Mouse (Mus musculus) forebrain, embryonic 13.5 days (tissue): ENCODE measurements around the gene Crtc1. TPM values are rescaled to one million over a fixed set of nuclear protein-coding genes. Genes with fewer than 3 reads are reported as not detected.
A peak's percentile ranks its signal among the peaks of the same experiment; 100 is the strongest.

Experiments
- ATAC-seq: fragments of 200-750 bp; cut with Nextera tagmentation; 2 replicates; pipeline ENCODE4 v1.8.0; 2017
- H3K27ac ChIP-seq: fragments of 300-500 bp; sonication (generic); 2 replicates; pipeline ENCODE4 v1.5.1; 2015; ENCODE audit warnings: inconsistent platforms, mild to moderate bottlenecking, moderate library complexity
- H3K27me3 ChIP-seq: fragments of 300-500 bp; sonication (generic); 2 replicates; pipeline ENCODE4 v1.6.1; 2015; ENCODE audit warnings: mild to moderate bottlenecking, inconsistent platforms
- H3K36me3 ChIP-seq: fragments of 300-500 bp; sonication (generic); 2 replicates; pipeline ENCODE4 v1.6.1; 2015; ENCODE audit warnings: mild to moderate bottlenecking, inconsistent platforms; ENCODE audit not compliant: poor library complexity, severe bottlenecking
- H3K4me1 ChIP-seq: fragments of 300-500 bp; sonication (generic); 2 replicates; pipeline ENCODE4 v1.6.1; 2015; ENCODE audit warnings: inconsistent platforms
- H3K4me2 ChIP-seq: fragments of 300-500 bp; sonication (generic); 2 replicates; pipeline ENCODE4 v1.6.1; 2015; ENCODE audit warnings: inconsistent platforms, mild to moderate bottlenecking, moderate library complexity
- H3K4me3 ChIP-seq: fragments of 300-500 bp; sonication (generic); 2 replicates; pipeline ENCODE4 v1.5.1; 2015; ENCODE audit warnings: mild to moderate bottlenecking, inconsistent platforms
- H3K9ac ChIP-seq: fragments of 300-500 bp; sonication (generic); 2 replicates; pipeline ENCODE4 v1.6.1; 2015; ENCODE audit warnings: mild to moderate bottlenecking, inconsistent platforms
- H3K9me3 ChIP-seq: fragments of 300-500 bp; sonication (generic); replicated peaks from 2 replicates; pipeline ENCODE4 v1.6.1; 2016; ENCODE audit warnings: inconsistent platforms
- WGBS: fragments of 180-500 bp; shearing (Covaris S2); methylation state at CpG from one replicate; pipeline ENCODE4 v1.1.7; 2015; 5-methylcytosine and 5-hydroxymethylcytosine counted together
- polyA plus RNA-seq: library from polyadenylated mRNA; unstranded; fragments of >200 nt; fragmentation: Nextera tagmentation; extraction: Ambion mirVana; gene quantifications from 2 replicates; pipeline ENCODE4 v1.2.1, GENCODE M21; 2015

The Crtc1 gene
- polyA plus RNA-seq, 1 experiment from 2014 or later, result 23.4 TPM

DNA sequence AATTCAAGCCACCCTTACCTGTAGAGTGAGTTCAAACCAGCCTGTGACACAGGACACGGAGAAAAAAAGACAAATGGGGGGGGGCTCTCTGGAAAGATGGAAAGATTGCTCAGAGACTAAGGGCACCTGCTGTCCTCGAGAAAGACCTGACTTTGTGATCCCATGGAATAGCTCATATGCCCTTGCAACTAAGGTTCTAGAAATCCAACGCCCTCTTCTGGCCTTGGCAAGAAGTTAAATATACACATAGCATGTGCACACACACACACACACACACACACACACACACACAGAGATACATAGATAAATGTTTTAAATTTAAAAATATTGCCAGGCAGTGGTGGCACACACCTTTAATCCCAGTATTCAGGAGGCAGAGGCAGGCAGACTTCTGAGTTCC, 867 bp upstream of the Crtc1 start:
- Histone ChIP-seq H3K4me3 (peak overlapping the region; percentile 63; the same call in 1 of the 2 replicates), H3K27me3 (no peaks in the 10 kb centered on the region), H3K36me3 (no peaks in the 10 kb centered on the region), H3K4me1 (peaks cover 17% of the 10 kb centered on the region), H3K9me3 (no peaks in the 10 kb centered on the region), H3K4me2 (peak overlapping the region; percentile 83), H3K9ac (peak overlapping the region; percentile 78; the same call in 1 of the 2 replicates), H3K27ac (peak overlapping the region; percentile 87; the same call in 1 of the 2 replicates)
- WGBS, result 49% methylated on average over 3 of the region's 3 CpGs
- ATAC-seq, result no peak

DNA sequence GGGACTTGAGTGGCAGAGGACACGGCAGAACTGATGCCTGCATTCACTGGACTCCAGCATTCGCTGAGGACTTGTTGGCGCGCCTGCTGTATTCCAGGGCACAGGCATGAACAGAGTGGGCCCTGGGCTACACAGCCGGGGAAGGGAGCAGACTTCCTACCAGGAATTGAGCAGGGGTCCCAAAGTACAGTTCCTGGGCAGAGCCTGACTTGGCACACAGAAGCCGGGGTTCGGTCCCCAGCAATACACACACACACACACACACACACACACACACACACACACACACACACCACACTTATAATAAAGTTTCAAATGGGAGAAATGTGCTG, 435 bp upstream of the Crtc1 start:
- H3K27me3 ChIP-seq, result no peaks in the 10 kb centered on the region
- WGBS, result 6% methylated on average over 7 of the region's 7 CpGs
- peak overlapping the region; percentile 83 for H3K4me2 ChIP-seq
- peak overlapping the region; percentile 63 for H3K4me3 ChIP-seq
- no peak for ATAC-seq
- no peaks in the 10 kb centered on the region for H3K36me3 ChIP-seq
- peak overlapping the region; percentile 78 for H3K9ac ChIP-seq
- H3K9me3 ChIP-seq, result no peaks in the 10 kb centered on the region
- peaks cover 17% of the 10 kb centered on the region for H3K4me1 ChIP-seq
- H3K27ac ChIP-seq, result peak overlapping the region; percentile 87

DNA sequence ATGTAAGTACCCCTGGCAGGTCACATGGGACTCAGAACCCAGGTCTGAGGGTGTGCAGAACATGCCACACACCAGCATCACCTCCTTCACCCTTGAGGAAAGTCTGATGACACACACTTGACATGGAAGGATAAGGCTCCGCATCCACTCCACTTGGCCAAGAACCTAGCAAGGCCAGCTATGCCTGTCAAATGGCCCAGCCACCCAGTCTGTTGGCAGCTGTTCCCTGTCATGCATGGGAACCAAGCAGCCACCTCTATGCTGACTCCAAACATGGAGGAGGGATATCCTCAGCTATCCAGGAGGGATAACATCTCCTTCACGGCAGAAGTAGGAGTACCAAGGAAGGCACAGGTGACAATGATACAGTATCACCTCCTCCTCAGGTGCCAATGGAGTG, 956 bp downstream of the Crtc1 start:
- peak overlapping the region; percentile 63 for H3K4me3 ChIP-seq
- no peaks in the 10 kb centered on the region for H3K9me3 ChIP-seq
- no peaks in the 10 kb centered on the region for H3K27me3 ChIP-seq
- H3K4me2 ChIP-seq, result peak overlapping the region; percentile 83
- 90% methylated on average over 2 of the region's 2 CpGs for WGBS
- peak overlapping the region; percentile 70 for H3K9ac ChIP-seq
- H3K4me1 ChIP-seq, result peaks cover 17% of the 10 kb centered on the region
- no peak for ATAC-seq
- no peaks in the 10 kb centered on the region for H3K36me3 ChIP-seq
- H3K27ac ChIP-seq, result no peak overlapping the region

DNA sequence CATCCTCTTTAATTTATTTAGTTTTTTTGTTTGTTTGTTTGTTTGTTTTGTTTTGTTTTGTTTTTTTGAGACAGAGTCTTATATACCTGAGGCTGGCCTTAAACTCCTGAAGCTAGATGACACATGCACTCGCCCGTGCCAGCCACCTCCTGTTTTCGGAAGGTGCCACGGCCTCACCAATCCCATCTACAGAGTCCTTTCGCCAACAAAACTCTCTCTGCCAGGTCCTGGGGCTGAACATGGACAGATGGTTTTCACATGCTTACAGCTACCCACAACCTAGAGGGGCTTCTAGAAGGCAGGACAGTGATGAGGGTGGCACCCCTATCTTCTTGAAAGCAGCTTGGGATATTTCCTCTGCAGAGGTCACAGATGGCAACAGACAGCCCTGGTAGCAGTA, 4.2 kb downstream of the Crtc1 start:
- no peaks in the 10 kb centered on the region for H3K27me3 ChIP-seq
- H3K9me3 ChIP-seq, result no peaks in the 10 kb centered on the region
- no peaks in the 10 kb centered on the region for H3K36me3 ChIP-seq
- ATAC-seq, result no peak
- no peak overlapping the region for H3K9ac ChIP-seq
- H3K27ac ChIP-seq, result no peak overlapping the region
- H3K4me2 ChIP-seq, result no peak overlapping the region
- H3K4me3 ChIP-seq, result no peak overlapping the region
- H3K4me1 ChIP-seq, result peaks cover 17% of the 10 kb centered on the region
- 95% methylated on average over 5 of the region's 5 CpGs for WGBS

DNA sequence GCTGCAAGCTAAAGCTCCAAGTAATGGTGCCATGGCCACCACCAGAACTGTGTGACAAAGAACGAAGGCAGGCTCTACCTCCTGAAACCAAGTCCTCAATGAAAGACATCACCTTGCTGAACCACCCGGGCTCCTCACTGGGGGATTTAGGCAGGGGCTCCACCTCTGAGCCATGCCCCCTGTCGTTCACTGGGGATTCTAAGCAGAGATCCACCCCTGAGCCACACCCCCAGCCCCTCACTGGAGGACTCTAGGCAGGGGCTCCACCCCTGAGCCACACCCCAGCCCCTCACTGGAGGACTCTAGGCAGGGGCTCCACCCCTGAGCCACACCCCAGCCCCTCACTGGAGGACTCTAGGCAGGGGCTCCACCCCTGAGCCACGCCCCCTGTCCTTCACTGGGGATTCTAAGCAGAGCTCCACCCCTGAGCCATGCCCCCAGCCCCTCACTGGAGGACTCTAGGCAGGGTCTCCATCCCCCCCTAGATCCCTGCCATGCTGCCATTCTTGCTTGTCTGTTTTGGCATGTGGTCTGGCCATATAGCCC, 6.3 kb downstream of the Crtc1 start:
- Histone ChIP-seq H3K27ac (no peak overlapping the region), H3K27me3 (no peaks in the 10 kb centered on the region), H3K36me3 (no peaks in the 10 kb centered on the region), H3K4me2 (no peak overlapping the region), H3K9ac (no peak overlapping the region), H3K4me3 (no peak overlapping the region), H3K9me3 (no peaks in the 10 kb centered on the region), H3K4me1 (peaks cover 8% of the 10 kb centered on the region; the same call in 1 of the 2 replicates)
- ATAC-seq, result no peak
- WGBS, result 49% methylated on average over 4 of the region's 4 CpGs

DNA sequence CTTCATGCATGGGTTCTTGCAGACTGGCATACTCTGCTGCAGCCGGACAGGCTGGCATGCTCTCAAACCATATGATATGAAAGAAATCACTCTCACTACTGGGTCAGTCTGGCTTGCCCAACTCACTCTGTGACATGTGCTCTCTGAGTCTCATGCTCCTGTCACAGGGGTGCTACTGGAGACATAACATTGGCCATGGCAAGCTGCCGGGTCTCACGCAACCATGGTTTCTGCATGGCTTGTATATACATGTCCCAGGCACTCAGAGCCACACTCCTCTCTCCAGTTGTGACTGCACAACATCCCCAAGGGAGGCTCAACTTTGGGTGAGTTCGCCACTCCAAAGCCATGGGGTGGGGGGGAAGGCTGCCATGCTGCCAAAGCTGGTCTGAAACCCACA, 8.2 kb downstream of the Crtc1 start:
- 94% methylated on average over 4 of the region's 4 CpGs for WGBS
- Histone ChIP-seq H3K9ac (no peak overlapping the region), H3K27ac (no peak overlapping the region), H3K36me3 (no peaks in the 10 kb centered on the region), H3K9me3 (no peaks in the 10 kb centered on the region), H3K4me1 (0 out of 2 replicates have a peak, but pooled peaks cover 5% of the 10 kb centered on the region), H3K27me3 (no peaks in the 10 kb centered on the region), H3K4me2 (no peak overlapping the region), H3K4me3 (no peak overlapping the region)
- no peak for ATAC-seq

DNA sequence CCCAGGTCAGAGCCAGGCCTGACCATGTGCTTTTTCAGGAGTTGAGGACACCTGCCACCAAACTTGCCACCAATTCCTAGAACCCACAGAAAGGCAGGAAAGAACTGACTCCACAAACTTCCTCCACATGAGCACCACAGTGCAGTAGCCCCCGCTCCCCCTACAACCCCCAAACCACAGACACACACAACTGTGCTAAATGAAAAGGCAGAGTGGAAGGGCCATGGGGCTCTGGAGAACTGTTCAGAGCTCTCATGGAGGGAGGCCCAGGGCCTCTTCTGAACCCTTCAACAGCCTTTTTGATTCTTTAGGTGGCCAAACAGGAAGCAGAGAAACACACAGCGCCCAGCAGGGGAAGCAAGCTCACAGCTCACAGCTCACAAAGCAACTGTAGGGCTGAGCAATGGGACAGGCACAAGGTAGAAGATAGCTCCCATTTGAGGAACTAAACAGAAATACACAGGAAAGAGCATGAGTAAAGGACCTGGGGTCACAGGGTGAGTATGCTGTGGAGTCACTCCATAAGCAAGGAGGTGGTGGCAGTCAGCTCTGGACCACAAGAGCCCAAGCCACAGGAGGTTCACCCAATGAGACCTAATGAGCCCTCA, 13.0 kb downstream of the Crtc1 start:
- Histone ChIP-seq H3K4me1 (0 out of 2 replicates have a peak, but pooled peaks cover 5% of the 10 kb centered on the region), H3K27ac (no peak overlapping the region), H3K4me2 (no peak overlapping the region), H3K36me3 (no peaks in the 10 kb centered on the region), H3K4me3 (no peak overlapping the region), H3K9me3 (no peaks in the 10 kb centered on the region), H3K9ac (no peak overlapping the region), H3K27me3 (no peaks in the 10 kb centered on the region)
- no peak for ATAC-seq
- WGBS, result 100% methylated on average over 2 of the region's 2 CpGs

DNA sequence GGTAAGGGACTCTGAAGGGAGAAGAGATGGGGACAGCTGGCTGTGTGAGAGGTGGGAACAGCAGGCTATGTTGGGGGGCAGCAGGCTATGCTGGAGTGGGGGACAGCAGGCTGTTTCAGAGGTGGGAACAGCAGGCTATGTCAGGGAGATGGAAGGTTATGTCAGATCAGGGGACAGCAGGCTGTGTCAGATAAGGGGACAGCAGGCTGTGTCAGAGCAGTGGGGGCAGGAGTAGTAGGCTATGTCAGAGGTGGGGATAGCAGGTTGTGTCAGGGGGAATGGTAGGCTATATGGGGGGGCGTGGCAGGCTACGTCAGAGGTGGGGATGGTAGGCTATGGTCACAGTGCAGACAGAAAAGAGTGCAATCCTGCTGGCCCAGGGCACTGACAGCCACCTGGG, 16.7 kb downstream of the Crtc1 start:
- Histone ChIP-seq H3K9ac (0 out of 2 replicates have a peak overlapping the region, but pooled peaks have one; percentile 30), H3K4me3 (no peak overlapping the region), H3K4me2 (no peak overlapping the region), H3K4me1 (peaks cover 14% of the 10 kb centered on the region), H3K27me3 (no peaks in the 10 kb centered on the region), H3K27ac (no peak overlapping the region), H3K36me3 (no peaks in the 10 kb centered on the region), H3K9me3 (no peaks in the 10 kb centered on the region)
- WGBS, result 83% methylated on average over 2 of the region's 2 CpGs
- no peak for ATAC-seq

DNA sequence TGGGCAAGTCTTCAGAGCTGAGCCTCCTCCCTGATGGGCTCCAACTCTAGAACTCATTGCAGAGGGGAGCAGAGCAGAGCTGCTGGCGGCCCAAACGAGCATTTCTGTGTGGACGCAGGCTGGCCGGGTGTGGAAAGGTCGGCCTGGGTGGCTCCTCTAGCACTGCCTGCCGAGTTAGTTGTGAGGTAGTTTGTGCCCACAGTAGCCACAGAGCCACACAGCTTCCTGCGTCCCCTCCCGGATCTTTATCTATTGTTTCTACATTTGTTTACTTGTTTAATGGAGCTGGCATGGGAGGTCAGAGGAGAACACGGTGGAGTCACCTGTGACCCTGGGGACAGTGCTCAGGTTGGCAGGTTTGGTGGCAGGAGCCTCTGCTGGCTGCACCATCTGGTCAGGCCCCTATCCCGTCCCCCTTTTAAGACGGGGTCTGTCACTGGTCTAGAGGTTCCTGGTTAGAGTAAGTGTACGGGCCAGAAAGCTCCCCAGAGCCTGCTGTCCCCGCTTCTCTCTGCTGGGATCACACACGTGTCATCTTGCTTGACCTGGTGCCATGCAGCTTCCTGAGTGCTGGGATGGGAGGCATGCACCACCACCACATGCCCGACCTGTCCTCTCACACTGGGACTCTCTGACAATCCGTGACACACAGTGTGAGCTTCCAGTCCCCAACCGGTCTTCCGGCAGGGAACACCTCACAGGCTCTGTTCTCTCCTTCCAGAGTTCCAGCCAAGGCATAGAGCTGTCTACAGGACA, 17.9 kb downstream of the Crtc1 start:
- no peak for ATAC-seq
- Histone ChIP-seq H3K27ac (no peak overlapping the region), H3K4me2 (no peak overlapping the region), H3K4me1 (peaks cover 26% of the 10 kb centered on the region), H3K4me3 (no peak overlapping the region), H3K27me3 (no peaks in the 10 kb centered on the region), H3K9ac (no peak overlapping the region), H3K9me3 (no peaks in the 10 kb centered on the region), H3K36me3 (no peaks in the 10 kb centered on the region)
- whole genome bisulfite sequencing, result 86% methylated on average over 18 of the region's 18 CpGs

DNA sequence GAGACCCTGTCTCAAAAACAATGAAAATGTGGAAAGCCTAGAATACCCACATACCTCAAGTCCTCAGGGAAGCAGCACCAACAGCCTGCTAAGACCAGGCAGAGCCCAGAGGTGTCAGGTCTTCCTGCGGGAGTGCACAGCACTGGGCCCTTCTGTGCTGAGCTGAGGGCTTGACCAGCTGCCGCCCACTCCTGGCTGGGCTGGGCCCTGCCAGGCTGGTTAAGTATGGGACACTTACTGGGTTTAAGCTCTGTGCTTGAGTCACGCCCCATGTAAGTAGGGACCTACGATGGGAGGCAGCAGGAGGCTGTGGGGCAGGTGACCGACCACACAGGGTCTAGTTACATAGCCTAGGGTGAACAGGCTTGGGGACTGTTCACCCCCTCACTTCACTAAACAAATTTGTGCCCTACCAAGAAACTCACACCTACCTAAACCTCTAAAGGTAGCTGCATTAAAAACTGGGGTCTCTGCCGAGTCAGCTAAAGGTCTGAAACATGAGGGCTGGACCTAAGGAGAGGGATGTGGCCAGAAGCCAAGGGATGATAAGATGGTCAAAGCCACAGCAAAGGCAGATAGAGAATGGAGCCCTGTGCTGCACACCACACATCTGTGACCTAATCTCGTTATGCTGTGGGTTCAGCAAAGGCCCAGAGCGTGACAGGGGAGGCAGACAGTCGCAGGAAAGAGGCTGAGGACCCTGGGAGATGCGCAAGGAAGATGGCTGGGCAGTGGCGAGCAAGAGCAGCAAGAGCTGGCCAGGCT, 19.3 kb downstream of the Crtc1 start:
- Histone ChIP-seq H3K36me3 (no peaks in the 10 kb centered on the region), H3K9ac (no peak overlapping the region), H3K4me1 (peaks cover 34% of the 10 kb centered on the region), H3K27ac (no peak overlapping the region), H3K4me2 (no peak overlapping the region), H3K9me3 (no peaks in the 10 kb centered on the region), H3K4me3 (no peak overlapping the region), H3K27me3 (no peaks in the 10 kb centered on the region)
- no peak for ATAC-seq
- WGBS, result 88% methylated on average over 11 of the region's 11 CpGs

DNA sequence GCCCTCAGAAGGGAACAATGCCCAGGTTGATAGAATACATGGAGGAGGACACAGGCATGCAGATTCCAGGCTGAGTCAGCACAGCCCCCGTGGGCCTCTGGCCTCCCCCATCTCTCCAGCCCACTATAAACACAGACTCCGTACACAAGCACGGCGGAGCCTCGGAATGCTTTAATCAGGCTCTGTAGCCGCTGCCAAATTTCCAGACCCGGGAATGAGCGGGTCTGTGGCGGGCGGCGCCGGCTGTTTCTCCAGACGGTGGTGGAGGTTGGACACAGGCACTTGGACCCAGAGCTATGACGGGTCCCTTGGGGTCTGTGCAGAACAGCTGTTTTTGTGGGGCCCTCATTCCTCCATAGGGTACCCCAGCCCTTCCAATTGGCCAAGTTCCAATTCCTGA, 20.4 kb downstream of the Crtc1 start:
- Histone ChIP-seq H3K9me3 (no peaks in the 10 kb centered on the region), H3K27ac (no peak overlapping the region), H3K4me3 (no peak overlapping the region), H3K4me1 (peaks cover 34% of the 10 kb centered on the region), H3K9ac (peak overlapping the region; percentile 5; the same call in 1 of the 2 replicates), H3K36me3 (no peaks in the 10 kb centered on the region), H3K4me2 (no peak overlapping the region), H3K27me3 (no peaks in the 10 kb centered on the region)
- 68% methylated on average over 14 of the region's 14 CpGs for WGBS
- peak; percentile 34; the same call in 1 of the 2 replicates for ATAC-seq

DNA sequence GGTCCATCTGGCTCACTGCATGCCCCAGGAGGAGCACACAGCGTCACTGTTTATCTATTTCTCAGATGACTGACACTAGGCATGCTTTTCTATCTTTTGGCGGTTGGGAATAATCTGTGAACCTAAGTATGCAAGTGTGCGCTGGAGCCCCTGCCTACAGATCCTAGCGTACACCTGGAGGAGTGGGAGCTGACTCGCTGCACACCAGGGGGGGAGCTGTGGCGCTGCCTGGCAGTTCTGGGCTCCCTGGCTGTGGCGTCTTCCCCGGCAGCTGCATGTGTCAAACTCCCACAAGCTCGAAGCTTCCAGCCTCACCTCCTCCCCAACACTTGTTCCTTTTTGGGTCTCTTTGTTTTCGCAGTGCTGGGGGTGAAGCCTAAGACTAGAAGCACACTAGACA, 21.5 kb downstream of the Crtc1 start:
- 47% methylated on average over 10 of the region's 10 CpGs for WGBS
- H3K27me3 ChIP-seq, result no peaks in the 10 kb centered on the region
- no peak overlapping the region for H3K4me3 ChIP-seq
- H3K4me2 ChIP-seq, result no peak overlapping the region
- no peak overlapping the region for H3K27ac ChIP-seq
- peaks cover 34% of the 10 kb centered on the region for H3K4me1 ChIP-seq
- peaks cover 5% of the 10 kb centered on the region; the same call in 1 of the 2 replicates for H3K36me3 ChIP-seq
- no peak for ATAC-seq
- H3K9ac ChIP-seq, result peak overlapping the region; percentile 17; the same call in 1 of the 2 replicates
- H3K9me3 ChIP-seq, result no peaks in the 10 kb centered on the region
